In genomic region chr1:57224425-57225104, GRCm38 (mm10) we compare ENCODE assay signal across 9 mouse cellular contexts.
DNase-seq lines count a peak whose midpoint lies in the region; ATAC-seq and TF ChIP-seq lines count a peak whose summit lies in the region.
"Had no signal": no experiment of that assay in that cellular context is flagged by ENCODE, and none has a peak within 500 bp of the region (broad histone marks: within the 10 kb centered on the region; RNA-seq: fewer than 3 reads in every experiment).

No protein-coding gene starts in this region.

- DNase-seq in heart, postnatal 36 days: peak; percentile 9 to 26
- peak; percentile 94 for DNase-seq in brain, embryonic 14.5 days (ENCODE audit: low read depth)
- peak; percentile 62 to 66 for DNase-seq in frontal cortex, postnatal 10 days (ENCODE audit: low spot score in 2 of 2)
- DNase-seq in left cerebral cortex, adult 8-10 months (ENCODE audit: low spot score in 2 of 2): peak; percentile 38 to 67
- DNase-seq in liver: no peak
- no peak for DNase-seq in kidney, postnatal 25 days
- DNase-seq in lung, postnatal 36 days: no peak
- DNase-seq: liver, embryonic 13.5 days had no signal

- H3K9me3 ChIP-seq in heart, embryonic 12.5 days (replicated peaks): no peaks in the 10 kb centered on the region
- H3K9me3 ChIP-seq: liver, embryonic 13.5 days had no signal

- no peak overlapping the region for H3K4me3 ChIP-seq in heart, embryonic 12.5 days
- H3K4me3 ChIP-seq: liver, embryonic 13.5 days had no signal

- 83% methylated on average over 10 of the region's 10 CpGs for WGBS in heart, embryonic 12.5 days

- no peak overlapping the region for H3K4me2 ChIP-seq in heart, embryonic 12.5 days
- H3K4me2 ChIP-seq: liver, embryonic 13.5 days had no signal

- H3K9ac ChIP-seq in heart, embryonic 12.5 days: no peak overlapping the region
- H3K9ac ChIP-seq: liver, embryonic 13.5 days had no signal

- H3K36me3 ChIP-seq in heart, embryonic 12.5 days: no peaks in the 10 kb centered on the region
- H3K36me3 ChIP-seq: liver, embryonic 13.5 days had no signal

- H3K27ac ChIP-seq in heart, embryonic 12.5 days (ENCODE audit: poor library complexity, severe bottlenecking): no peak overlapping the region
- H3K27ac ChIP-seq: liver, embryonic 13.5 days had no signal

- ATAC-seq in heart, embryonic 12.5 days (ENCODE audit: insufficient number of reproducible peaks, low FRiP score): no peak

- intact Hi-C loops in heart, postnatal 36 days (cut with DNase I): no loop called here

- TF ChIP-seq CTCF in brain, embryonic 14.5 days (IDR thresholded peaks at IDR 0.05; ENCODE audit: borderline replicate concordance, extremely low read depth, insufficient read depth, insufficient read length): no peak

- peaks cover 6% of the 10 kb centered on the region; the same call in 1 of the 2 replicates for H3K4me1 ChIP-seq in heart, embryonic 12.5 days (replicated peaks)
- H3K4me1 ChIP-seq: liver, embryonic 13.5 days had no signal

- H3K27me3 ChIP-seq in heart, embryonic 12.5 days (replicated peaks): 0 out of 2 replicates have a peak, but pooled peaks cover 3% of the 10 kb centered on the region
- H3K27me3 ChIP-seq: liver, embryonic 13.5 days had no signal

- no peak for TF ChIP-seq POLR2A in brain, embryonic 14.5 days (IDR thresholded peaks at IDR 0.05; ENCODE audit: borderline replicate concordance, extremely low read depth, insufficient read depth, insufficient read length, poor library complexity, severe bottlenecking)

Comparison
In these comparisons a context has a peak if more than half of its experiments do, and no peak if none do; other contexts are left out.
1. DNase-seq: peak in heart, postnatal 36 days (2 of 2), brain, embryonic 14.5 days (single experiment), frontal cortex, postnatal 10 days (2 of 2) and left cerebral cortex, adult 8-10 months (2 of 2); none in liver (single experiment), kidney, postnatal 25 days (0 of 2) and lung, postnatal 36 days (single experiment).